Mouse (Mus musculus) myocyte (in vitro differentiated cells): ENCODE measurements around the gene Tmem208. TPM values are rescaled to one million over a fixed set of nuclear protein-coding genes. Genes with fewer than 3 reads are reported as not detected.

Source experiments
- H3K27me3 ChIP-seq: one replicate; pipeline ENCODE4 v1.6.1; 2011; ENCODE audit not compliant: control insufficient read depth, insufficient read depth, insufficient read length
- H3K36me3 ChIP-seq: one replicate; pipeline ENCODE4 v1.6.1; 2011; ENCODE audit not compliant: control insufficient read depth, insufficient read depth
- H3K4me2 ChIP-seq: one replicate; pipeline ENCODE4 v1.6.1; 2011; ENCODE audit warnings: low read depth, control low read depth
- H3K4me3 ChIP-seq: one replicate; pipeline ENCODE4 v1.5.1; 2011; ENCODE audit warnings: mild to moderate bottlenecking, control low read depth, moderate library complexity
- H3K79me2 ChIP-seq: one replicate; pipeline ENCODE4 v1.6.1; 2011; ENCODE audit not compliant: control insufficient read depth, insufficient read depth
- H3ac ChIP-seq: one replicate; pipeline ENCODE4 v1.6.1; 2011; ENCODE audit not compliant: control insufficient read depth, insufficient read length
- CEBPB ChIP-seq: IDR thresholded peaks from 2 replicates; pipeline ENCODE4 v1.6.1; 2011; ENCODE audit warnings: mild to moderate bottlenecking, moderate library complexity; ENCODE audit not compliant: poor library complexity, insufficient read depth, severe bottlenecking
- E2F4 ChIP-seq: IDR thresholded peaks from one replicate; pipeline ENCODE4 v1.6.1; 2011; ENCODE audit warnings: mild to moderate bottlenecking, control low read depth, moderate library complexity; ENCODE audit not compliant: insufficient read depth
- MAX ChIP-seq: IDR thresholded peaks from one replicate; pipeline ENCODE4 v1.6.1; 2011; ENCODE audit warnings: low read depth, mild to moderate bottlenecking, control low read depth
- MYOD1 ChIP-seq, 3 experiments: IDR thresholded peaks; one replicate each; pipeline ENCODE4 v1.6.1; 2011; ENCODE audit warnings: control low read depth in 2 of 3, low read depth in 2 of 3, mild to moderate bottlenecking in 2 of 3, moderate library complexity in 1 of 3; ENCODE audit not compliant: insufficient read length in 2 of 3, control insufficient read depth in 1 of 3
- MYOG ChIP-seq, 3 experiments: IDR thresholded peaks; one replicate each; pipeline ENCODE4 v1.6.1; 2011; ENCODE audit warnings: control low read depth in 2 of 3, low read depth in 2 of 3, mild to moderate bottlenecking in 2 of 3; ENCODE audit not compliant: insufficient read length in 2 of 3, control insufficient read depth in 1 of 3, insufficient read depth in 1 of 3
- POLR2A ChIP-seq: IDR thresholded peaks from one replicate; pipeline ENCODE4 v1.6.1; 2011; ENCODE audit warnings: low read depth, mild to moderate bottlenecking, control low read depth, moderate library complexity; ENCODE audit not compliant: insufficient read length
- POLR2AphosphoS2 ChIP-seq: IDR thresholded peaks from one replicate; pipeline ENCODE4 v1.6.1; 2011; ENCODE audit warnings: low read depth, control low read depth; ENCODE audit not compliant: insufficient read length
- REST ChIP-seq: IDR thresholded peaks from one replicate; pipeline ENCODE4 v1.6.1; 2011; ENCODE audit warnings: mild to moderate bottlenecking, control low read depth, moderate library complexity; ENCODE audit not compliant: insufficient read depth, insufficient read length
- SRF ChIP-seq: IDR thresholded peaks from one replicate; pipeline ENCODE4 v1.6.1; 2011; ENCODE audit warnings: low read depth; ENCODE audit not compliant: control insufficient read depth, insufficient read length
- TCF12 ChIP-seq: IDR thresholded peaks from one replicate; pipeline ENCODE4 v1.6.1; 2011; ENCODE audit warnings: mild to moderate bottlenecking, control low read depth; ENCODE audit not compliant: poor library complexity, insufficient read depth, severe bottlenecking
- TCF3 ChIP-seq: IDR thresholded peaks from one replicate; pipeline ENCODE4 v1.6.1; 2011; ENCODE audit warnings: low read depth, control low read depth; ENCODE audit not compliant: insufficient read length
- USF1 ChIP-seq: IDR thresholded peaks from one replicate; pipeline ENCODE4 v1.6.1; 2011; ENCODE audit warnings: low read depth, mild to moderate bottlenecking, control low read depth, moderate library complexity
- polyA plus RNA-seq: library from polyadenylated mRNA; unstranded; fragments of >200 nt; fragmentation: generic; extraction: Trizol; gene quantifications from one replicate; pipeline ENCODE4 v1.2.1, GENCODE M21; 2012; ENCODE audit warnings: missing spikeins

Tmem208 gene
- polyA plus RNA-seq, 1 experiment, result 109 TPM

GRCm38 (mm10) chr8:105348450-105349095, 22.4 kb downstream of the Tmem208 start, which contains the start of gene Slc9a5:
TSS of gene Slc9a5 (plus strand) at chr8:105348843.
- Histone ChIP-seq H3K27me3 (no peaks in the 10 kb centered on the region), H3ac (peak within 1 kb of the TSS; percentile 27), H3K4me3 (peak within 1 kb of the TSS; percentile 94), H3K4me2 (peak within 1 kb of the TSS; percentile 92), H3K36me3 (no peaks in the 10 kb centered on the region), H3K79me2 (peaks cover 40% of the 10 kb centered on the region)
- no peak for TF ChIP-seq SRF
- TF ChIP-seq MYOG (IDR thresholded peaks at IDR 0.05; ENCODE audit: control insufficient read depth in 1 of 3, insufficient read depth in 1 of 3, insufficient read length in 2 of 3, low read depth in 2 of 3), result peak in 1 of 3 experiments; percentile 49
- no peak for TF ChIP-seq TCF12
- TF ChIP-seq CEBPB, result no peak
- TF ChIP-seq MYOD1 (IDR thresholded peaks at IDR 0.05; ENCODE audit: control insufficient read depth in 1 of 3, insufficient read length in 2 of 3, low read depth in 2 of 3), result no peak

GRCm38 (mm10) chr8:105349096-105349771, 23.1 kb downstream of the Tmem208 start:
- no peaks in the 10 kb centered on the region for H3K36me3 ChIP-seq
- no peak for TF ChIP-seq POLR2AphosphoS2
- TF ChIP-seq USF1, result peak; percentile 37
- TF ChIP-seq POLR2A, result peak; percentile 31
- peaks cover 33% of the 10 kb centered on the region for H3K79me2 ChIP-seq
- peak overlapping the region; percentile 89 for H3K4me2 ChIP-seq
- peak overlapping the region; percentile 21 for H3ac ChIP-seq
- H3K27me3 ChIP-seq, result no peaks in the 10 kb centered on the region
- peak overlapping the region; percentile 94 for H3K4me3 ChIP-seq

GRCm38 (mm10) chr8:105350186-105350585, 24.0 kb downstream of the Tmem208 start:
- H3ac ChIP-seq, result no peak overlapping the region
- TF ChIP-seq POLR2AphosphoS2 (no peak), SRF (no peak)

GRCm38 (mm10) chr8:105353583-105354135, 27.5 kb downstream of the Tmem208 start:
- no peaks in the 10 kb centered on the region for H3K36me3 ChIP-seq
- H3K4me2 ChIP-seq, result no peak overlapping the region
- H3K79me2 ChIP-seq, result peaks cover 9% of the 10 kb centered on the region
- H3K27me3 ChIP-seq, result no peaks in the 10 kb centered on the region
- no peak overlapping the region for H3ac ChIP-seq
- TF ChIP-seq MAX, result no peak
- TF ChIP-seq REST, result no peak
- no peak for TF ChIP-seq TCF3
- no peak for TF ChIP-seq USF1
- TF ChIP-seq POLR2AphosphoS2, result no peak
- TF ChIP-seq TCF12, result no peak
- TF ChIP-seq E2F4, result no peak
- no peak for TF ChIP-seq SRF
- no peak for TF ChIP-seq MYOD1 (IDR thresholded peaks at IDR 0.05; ENCODE audit: control insufficient read depth in 1 of 3, insufficient read length in 2 of 3, low read depth in 2 of 3)
- no peak for TF ChIP-seq MYOG (IDR thresholded peaks at IDR 0.05; ENCODE audit: control insufficient read depth in 1 of 3, insufficient read depth in 1 of 3, insufficient read length in 2 of 3, low read depth in 2 of 3)
- no peak for TF ChIP-seq POLR2A
- no peak for TF ChIP-seq CEBPB
- H3K4me3 ChIP-seq, result no peak overlapping the region

More at GRCm38 (mm10) chr8:105350186-105350585, 24.0 kb downstream of the Tmem208 start:
- Histone ChIP-seq H3K4me2 (peak overlapping the region; percentile 89), H3K4me3 (peak overlapping the region; percentile 94), H3K27me3 (no peaks in the 10 kb centered on the region), H3K79me2 (peaks cover 27% of the 10 kb centered on the region), H3K36me3 (no peaks in the 10 kb centered on the region)

DNA sequence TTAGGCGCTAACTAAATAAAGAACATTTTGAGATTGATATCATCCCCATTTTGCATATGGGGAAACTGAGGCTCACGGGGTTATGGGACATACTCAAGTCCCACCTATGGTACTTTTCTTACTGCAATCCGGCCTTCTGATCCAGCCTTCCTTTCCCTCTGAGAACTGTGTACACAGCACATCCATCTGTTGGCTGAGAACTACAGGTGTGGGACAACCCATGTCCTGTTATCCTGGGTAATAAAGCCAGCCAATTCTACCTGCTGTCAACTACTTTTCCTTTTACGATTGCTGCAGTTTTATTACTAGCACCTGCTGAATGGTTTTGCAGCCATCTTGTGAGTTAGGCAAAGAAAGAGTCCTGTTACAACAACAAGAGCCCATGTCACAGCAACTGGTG, 28.4 kb downstream of the Tmem208 start:
- Histone ChIP-seq H3K79me2 (peaks cover 5% of the 10 kb centered on the region), H3ac (no peak overlapping the region), H3K36me3 (no peaks in the 10 kb centered on the region), H3K4me3 (no peak overlapping the region), H3K4me2 (no peak overlapping the region), H3K27me3 (no peaks in the 10 kb centered on the region)
- no peak for TF ChIP-seq CEBPB
- TF ChIP-seq MAX, result no peak
- no peak for TF ChIP-seq TCF3
- TF ChIP-seq SRF, result no peak
- TF ChIP-seq MYOG (IDR thresholded peaks at IDR 0.05; ENCODE audit: control insufficient read depth in 1 of 3, insufficient read depth in 1 of 3, insufficient read length in 2 of 3, low read depth in 2 of 3), result no peak
- TF ChIP-seq E2F4, result no peak
- TF ChIP-seq REST, result no peak
- TF ChIP-seq POLR2A, result no peak
- no peak for TF ChIP-seq MYOD1 (IDR thresholded peaks at IDR 0.05; ENCODE audit: control insufficient read depth in 1 of 3, insufficient read length in 2 of 3, low read depth in 2 of 3)
- TF ChIP-seq POLR2AphosphoS2, result no peak
- no peak for TF ChIP-seq TCF12
- no peak for TF ChIP-seq USF1
